Mouse (Mus musculus) stomach, postnatal 0 days (tissue): ENCODE results near the gene Pgam1. TPM values are rescaled to one million over a fixed set of nuclear protein-coding genes. Genes with fewer than 3 reads are reported as not detected.

Experiments used
- ATAC-seq: fragments of 200-750 bp; cut with Nextera tagmentation; 2 replicates; pipeline ENCODE4 v1.8.0; 2017; ENCODE audit not compliant: low FRiP score, low TSS enrichment
- DNase-seq: peaks from one replicate; pipeline ENCODE4 v3.0.0-alpha.2; 2016; ENCODE audit warnings: low spot score
- H3K27ac ChIP-seq: fragments of 300-500 bp; sonication (generic); replicated peaks from 2 replicates; pipeline ENCODE4 v1.5.1; 2014; ENCODE audit warnings: mild to moderate bottlenecking, control low read depth
- H3K27me3 ChIP-seq: fragments of 300-500 bp; sonication (generic); 2 replicates; pipeline ENCODE4 v1.6.1; 2014; ENCODE audit warnings: low read length; ENCODE audit not compliant: control insufficient read depth, insufficient read depth
- H3K36me3 ChIP-seq: fragments of 300-500 bp; sonication (generic); 2 replicates; pipeline ENCODE4 v1.6.1; 2014; ENCODE audit warnings: low read length, mixed read lengths; ENCODE audit not compliant: control insufficient read depth, insufficient read depth
- H3K4me1 ChIP-seq: fragments of 300-500 bp; sonication (generic); replicated peaks from 2 replicates; pipeline ENCODE4 v1.6.1; 2014; ENCODE audit warnings: antibody characterized with exemption; ENCODE audit not compliant: control insufficient read depth, insufficient read depth
- H3K4me2 ChIP-seq: fragments of 300-500 bp; sonication (generic); replicated peaks from 2 replicates; pipeline ENCODE4 v1.6.1; 2014; ENCODE audit warnings: low read depth, mild to moderate bottlenecking, control low read depth, moderate library complexity
- H3K4me3 ChIP-seq: fragments of 300-500 bp; sonication (generic); 2 replicates; pipeline ENCODE4 v1.5.1; 2014; ENCODE audit warnings: low read depth, low read length, control low read depth
- H3K9ac ChIP-seq: fragments of 300-500 bp; sonication (generic); 2 replicates; pipeline ENCODE4 v1.6.1; 2014; ENCODE audit warnings: mild to moderate bottlenecking, low read length, control low read depth, mixed read lengths
- H3K9me3 ChIP-seq: fragments of 300-500 bp; sonication (generic); 2 replicates; pipeline ENCODE4 v1.6.1; 2016; ENCODE audit warnings: low read length; ENCODE audit not compliant: control insufficient read depth
- CTCF ChIP-seq: IDR thresholded peaks from 2 replicates; pipeline ENCODE4 v1.5.1; 2016; ENCODE audit warnings: antibody characterized with exemption, low read depth, mild to moderate bottlenecking, moderate library complexity
- EP300 ChIP-seq: optimal IDR thresholded peaks from 2 replicates; pipeline ENCODE3; 2016; ENCODE audit warnings: antibody characterized with exemption
- WGBS: fragments of 180-500 bp; shearing (Covaris S2); extraction: QIAGEN DNeasy Blood & Tissue Kit; methylation state at CpG from one replicate; pipeline ENCODE4 v1.1.7; 2014; 5-methylcytosine and 5-hydroxymethylcytosine counted together
- polyA plus RNA-seq: library from polyadenylated mRNA; unstranded; fragments of >200 nt; fragmentation: Nextera tagmentation; extraction: Ambion mirVana; gene quantifications from 2 replicates; pipeline ENCODE4 v1.2.1, GENCODE M21; 2015

Pgam1 gene
- polyA plus RNA-seq, 1 experiment from 2014 or later = 334 TPM

DNA sequence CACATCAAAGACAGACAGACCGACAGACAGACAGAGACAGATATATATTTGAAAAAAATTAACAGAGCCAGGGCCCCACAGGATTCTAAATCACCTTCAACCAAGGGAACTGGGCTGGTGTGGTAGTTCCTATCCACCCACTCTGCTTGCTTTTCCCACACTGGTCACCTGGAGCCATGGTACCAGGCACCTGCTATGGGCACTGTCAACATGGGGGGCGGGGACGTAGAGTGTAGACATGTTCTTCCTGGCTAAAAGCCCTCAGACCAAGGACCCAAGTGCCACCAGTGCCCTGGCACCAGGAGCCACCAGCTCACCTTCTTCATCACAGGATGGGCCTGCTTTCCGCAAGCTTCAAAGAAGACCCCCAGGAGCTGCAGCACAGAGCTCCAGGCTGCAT is 29.9 kb upstream of the Pgam1 start:
- no peak overlapping the region for H3K4me3 ChIP-seq
- H3K27ac ChIP-seq = no peak overlapping the region
- 0 out of 2 replicates have a peak, but pooled peaks have one; percentile 68 for ATAC-seq
- no peak overlapping the region for H3K4me2 ChIP-seq
- H3K9me3 ChIP-seq = no peaks in the 10 kb centered on the region
- H3K36me3 ChIP-seq = peaks cover 15% of the 10 kb centered on the region
- peak; percentile 64 for DNase-seq
- no peaks in the 10 kb centered on the region for H3K4me1 ChIP-seq
- WGBS = 89% methylated on average over 4 of the region's 4 CpGs
- TF ChIP-seq CTCF (no peak), EP300 (no peak)
- H3K9ac ChIP-seq = no peak overlapping the region
- H3K27me3 ChIP-seq = no peaks in the 10 kb centered on the region

DNA sequence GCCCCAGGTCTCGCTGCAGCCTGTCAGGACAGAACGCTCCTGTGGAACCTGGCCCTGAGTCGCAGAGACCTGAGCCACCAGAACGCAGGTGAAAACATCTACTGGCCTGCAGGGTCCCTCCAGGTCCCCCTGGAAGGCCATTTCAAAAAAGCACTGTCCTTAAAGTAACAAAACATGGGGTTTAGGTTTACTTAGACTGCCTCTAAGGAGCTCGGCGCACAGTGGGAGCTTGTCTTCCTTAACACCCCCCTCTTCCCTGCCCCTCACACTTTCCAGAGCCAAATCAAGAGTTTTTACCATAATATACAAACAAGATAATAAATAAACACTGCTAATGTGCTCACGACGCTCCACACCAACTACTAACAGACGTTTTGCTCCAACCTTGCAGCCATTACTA is 27.8 kb upstream of the Pgam1 start:
- Histone ChIP-seq H3K9ac (no peak overlapping the region), H3K4me3 (no peak overlapping the region), H3K27ac (no peak overlapping the region), H3K9me3 (no peaks in the 10 kb centered on the region), H3K4me2 (no peak overlapping the region), H3K4me1 (no peaks in the 10 kb centered on the region), H3K36me3 (peaks cover 18% of the 10 kb centered on the region), H3K27me3 (no peaks in the 10 kb centered on the region)
- no peak for TF ChIP-seq EP300
- no peak for TF ChIP-seq CTCF
- WGBS = 84% methylated on average over 9 of the region's 9 CpGs
- DNase-seq (no peak), ATAC-seq (no peak)

DNA sequence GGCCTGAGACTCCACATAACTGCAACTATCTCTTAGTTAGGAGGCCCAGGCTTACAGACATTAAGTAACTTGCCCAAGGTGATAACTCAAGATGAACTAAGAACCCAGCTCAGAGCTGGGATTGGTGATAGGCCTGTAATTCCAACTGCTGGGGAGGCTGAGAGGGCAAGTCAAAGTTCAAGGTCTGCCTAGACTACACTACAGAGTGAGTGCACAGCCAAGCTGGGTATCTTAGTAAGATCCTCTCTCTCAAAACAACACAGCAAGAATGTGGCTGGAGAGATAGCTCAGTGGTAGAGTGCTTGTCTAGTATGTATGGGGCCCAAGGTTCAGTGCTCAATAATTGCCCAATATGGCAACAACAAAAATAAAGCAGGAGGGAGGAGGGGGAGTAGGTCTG is 23.5 kb upstream of the Pgam1 start:
- ATAC-seq = no peak
- Histone ChIP-seq H3K27ac (no peak overlapping the region), H3K36me3 (peaks cover 12% of the 10 kb centered on the region)

DNA sequence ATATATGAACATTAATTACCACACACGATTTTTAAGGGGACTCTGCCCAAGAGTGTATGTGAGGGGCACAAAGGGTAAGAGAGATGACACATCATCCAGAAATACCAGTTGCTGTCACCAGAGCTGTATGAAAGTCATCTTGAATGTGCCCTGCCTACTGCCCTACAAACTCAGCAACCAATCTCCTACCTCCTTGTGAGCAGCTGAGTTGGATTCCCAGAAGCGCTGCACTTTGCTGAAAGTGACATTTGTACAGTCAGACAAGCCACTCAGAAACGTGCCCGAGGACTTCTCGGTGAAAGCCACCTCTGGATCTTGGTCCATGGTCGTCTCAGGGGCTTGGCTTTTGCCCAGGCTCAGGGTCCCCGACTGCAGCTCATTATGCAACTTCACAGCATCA is 16.8 kb upstream of the Pgam1 start:
- DNase-seq (no peak), ATAC-seq (no peak)
- 31% methylated on average over 7 of the region's 7 CpGs for whole genome bisulfite sequencing
- TF ChIP-seq EP300 (no peak), CTCF (no peak)
- peak overlapping the region; percentile 85 for H3K4me2 ChIP-seq
- peak overlapping the region; percentile 53; the same call in 1 of the 2 replicates for H3K27ac ChIP-seq
- no peaks in the 10 kb centered on the region for H3K9me3 ChIP-seq
- 0 out of 2 replicates have a peak, but pooled peaks cover 3% of the 10 kb centered on the region for H3K4me1 ChIP-seq
- peak overlapping the region; percentile 70 for H3K4me3 ChIP-seq
- H3K27me3 ChIP-seq = no peaks in the 10 kb centered on the region
- H3K36me3 ChIP-seq = no peaks in the 10 kb centered on the region
- H3K9ac ChIP-seq = peak overlapping the region; percentile 54

More for the DNA sequence above, 23.5 kb upstream of the Pgam1 start:
- Histone ChIP-seq H3K4me3 (no peak overlapping the region), H3K9ac (no peak overlapping the region), H3K4me2 (no peak overlapping the region), H3K4me1 (no peaks in the 10 kb centered on the region), H3K9me3 (no peaks in the 10 kb centered on the region), H3K27me3 (no peaks in the 10 kb centered on the region)
- DNase-seq = no peak
- TF ChIP-seq EP300 = no peak
- TF ChIP-seq CTCF = no peak

DNA sequence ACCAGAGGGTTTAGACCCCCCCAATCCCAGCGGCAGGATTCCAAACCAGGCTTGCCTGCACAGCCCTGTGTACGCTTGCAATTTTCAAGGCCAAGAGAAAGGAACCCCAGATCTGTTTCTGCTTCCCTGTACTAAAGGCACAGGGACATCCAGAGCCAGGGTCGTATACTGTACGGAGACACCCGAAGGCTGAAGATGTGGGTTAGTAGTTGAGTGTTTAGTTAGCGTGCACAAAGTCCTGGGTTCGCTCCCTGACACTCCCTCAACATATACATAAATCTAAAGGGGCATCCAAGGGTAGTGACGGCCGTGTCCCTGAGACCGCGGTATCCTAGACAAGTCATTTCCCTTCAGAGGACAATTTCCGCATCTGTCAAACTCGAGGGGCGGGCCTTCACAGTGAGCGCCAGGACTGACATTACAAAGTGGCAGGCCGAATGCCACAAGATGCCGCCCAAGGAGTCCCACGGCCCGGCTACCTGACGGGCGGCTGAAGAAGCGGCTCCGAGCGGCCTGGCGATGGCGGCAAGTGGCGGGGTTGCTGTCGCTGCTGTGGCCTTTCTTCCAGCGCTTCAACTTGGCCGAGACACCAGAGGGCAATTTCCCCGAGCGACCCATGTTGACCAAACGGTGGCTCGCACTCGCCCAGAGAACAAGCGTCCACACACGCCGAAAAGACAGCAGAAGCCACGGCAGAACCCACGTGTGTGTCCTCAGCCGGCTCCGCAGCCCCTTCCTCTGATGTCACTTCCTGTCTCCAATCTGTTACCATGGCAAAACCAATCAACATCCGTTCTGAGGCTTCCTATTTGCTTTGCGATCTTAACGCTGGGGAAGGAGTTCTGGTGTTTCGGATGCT is 16.0 kb upstream of the Pgam1 start, which contains the start of gene Rrp12:
Gene Rrp12 (minus strand): TSS at position 714 of the 859 bp plus-strand sequence.
- Histone ChIP-seq H3K27ac (peak within 1 kb of the TSS; percentile 61), H3K9ac (peak within 1 kb of the TSS; percentile 54), H3K36me3 (no peaks in the 10 kb centered on the region), H3K4me2 (peak within 1 kb of the TSS; percentile 85), H3K9me3 (no peaks in the 10 kb centered on the region), H3K4me1 (0 out of 2 replicates have a peak, but pooled peaks cover 3% of the 10 kb centered on the region), H3K4me3 (peak within 1 kb of the TSS; percentile 70), H3K27me3 (no peaks in the 10 kb centered on the region)
- TF ChIP-seq CTCF = no peak
- TF ChIP-seq EP300 = no peak
- WGBS = 1% methylated on average over 46 of the region's 46 CpGs
- DNase-seq (peak; percentile 84), ATAC-seq (peak; percentile 94)

DNA sequence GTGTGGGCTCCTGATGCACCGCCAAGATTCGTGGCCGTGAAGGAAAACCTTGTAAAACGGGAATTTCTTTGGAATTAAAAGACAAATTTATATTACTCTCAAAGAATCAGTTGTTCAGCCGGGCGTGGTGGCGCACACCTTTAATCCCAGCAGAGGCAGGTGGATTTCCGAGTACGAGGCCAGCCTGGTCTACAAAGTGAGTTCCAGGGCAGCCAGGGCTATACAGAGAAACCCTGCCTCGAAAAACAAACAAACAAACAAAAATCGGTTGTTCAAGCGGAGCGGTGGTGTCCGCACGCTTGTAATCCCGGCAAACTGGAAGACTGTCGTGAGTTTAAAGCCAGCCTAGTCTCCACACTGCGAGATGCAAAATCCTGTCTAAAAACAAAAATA is 15.4 kb upstream of the Pgam1 start:
- Histone ChIP-seq H3K9me3 (no peaks in the 10 kb centered on the region), H3K4me2 (peak overlapping the region; percentile 85), H3K36me3 (no peaks in the 10 kb centered on the region), H3K27me3 (no peaks in the 10 kb centered on the region), H3K4me1 (0 out of 2 replicates have a peak, but pooled peaks cover 3% of the 10 kb centered on the region), H3K27ac (no peak overlapping the region), H3K9ac (no peak overlapping the region), H3K4me3 (peak overlapping the region; percentile 70)
- TF ChIP-seq EP300 (no peak), CTCF (no peak)
- DNase-seq (no peak), ATAC-seq (peak; percentile 36)
- 13% methylated on average over 18 of the region's 18 CpGs for WGBS
